Mouse (Mus musculus) heart, embryonic 14.5 days (tissue): Measurements from ENCODE around the gene Il27. TPM values are rescaled to one million over a fixed set of nuclear protein-coding genes. Genes with fewer than 3 reads are reported as not detected.
A peak's percentile ranks its signal among the peaks of the same experiment; 100 is the strongest.

Experiments
- ATAC-seq: fragments of 200-750 bp; cut with Nextera tagmentation; 2 replicates; pipeline ENCODE4 v1.8.0; 2017; ENCODE audit warnings: low read depth, moderate TSS enrichment; ENCODE audit not compliant: insufficient number of reproducible peaks, insufficient read depth, low FRiP score
- H3K27ac ChIP-seq, 2 experiments: fragments of 200-500 bp in 1 of 2; fragments of 300-500 bp in 1 of 2; sonication (generic) in 1 of 2; replicated peaks in 1 of 2; 2 replicates each; pipeline ENCODE4 v1.5.1; 2012 to 2014; ENCODE audit warnings: low read depth in 2 of 2, low read length in 2 of 2, control low read depth in 1 of 2, mild to moderate bottlenecking in 1 of 2, mixed read lengths in 1 of 2; ENCODE audit not compliant: control insufficient read depth in 1 of 2, insufficient read depth in 1 of 2
- H3K27me3 ChIP-seq: fragments of 300-500 bp; sonication (generic); 2 replicates; pipeline ENCODE4 v1.6.1; 2014; ENCODE audit warnings: mild to moderate bottlenecking, low read length, control low read depth; ENCODE audit not compliant: control insufficient read depth, insufficient read depth
- H3K36me3 ChIP-seq: fragments of 300-500 bp; sonication (generic); 2 replicates; pipeline ENCODE4 v1.6.1; 2014; ENCODE audit warnings: mild to moderate bottlenecking, control low read depth, low read length, mixed read lengths; ENCODE audit not compliant: control insufficient read depth, insufficient read depth
- H3K4me1 ChIP-seq, 2 experiments: fragments of 200-500 bp in 1 of 2; fragments of 300-500 bp in 1 of 2; sonication (generic) in 1 of 2; 2 replicates each; pipeline ENCODE4 v1.6.1; 2012 to 2014; ENCODE audit warnings: low read length in 2 of 2, control low read depth in 1 of 2, mixed read lengths in 1 of 2; ENCODE audit not compliant: control insufficient read depth in 2 of 2, insufficient read depth in 2 of 2
- H3K4me2 ChIP-seq: fragments of 300-500 bp; sonication (generic); 2 replicates; pipeline ENCODE4 v1.6.1; 2014; ENCODE audit warnings: mild to moderate bottlenecking, low read length
- H3K4me3 ChIP-seq, 2 experiments: fragments of 200-500 bp in 1 of 2; fragments of 300-500 bp in 1 of 2; sonication (generic) in 1 of 2; 2 replicates each; pipeline ENCODE4 v1.5.1; 2012 to 2014; ENCODE audit warnings: low read length in 2 of 2, mild to moderate bottlenecking in 2 of 2, control low read depth in 1 of 2, low read depth in 1 of 2, moderate library complexity in 1 of 2; ENCODE audit not compliant: control insufficient read depth in 1 of 2, insufficient read depth in 1 of 2
- H3K9ac ChIP-seq: fragments of 300-500 bp; sonication (generic); 2 replicates; pipeline ENCODE4 v1.6.1; 2014; ENCODE audit warnings: mild to moderate bottlenecking, low read length
- H3K9me3 ChIP-seq: fragments of 300-500 bp; sonication (generic); 2 replicates; pipeline ENCODE4 v1.6.1; 2016; ENCODE audit warnings: low read length, control low read depth; ENCODE audit not compliant: control insufficient read depth
- whole genome bisulfite sequencing: fragments of 180-500 bp; shearing (Covaris S2); extraction: QIAGEN DNeasy Blood & Tissue Kit; methylation state at CpG from one replicate; pipeline ENCODE4 v1.1.7; 2014; 5-methylcytosine and 5-hydroxymethylcytosine counted together
- polyA plus RNA-seq: library from polyadenylated mRNA; unstranded; fragments of >200 nt; fragmentation: Nextera tagmentation; extraction: Ambion mirVana; gene quantifications from 2 replicates; pipeline ENCODE4 v1.2.1, GENCODE M21; 2014

Gene Il27
- polyA plus RNA-seq, 1 experiment from 2014 or later, result not detected

DNA sequence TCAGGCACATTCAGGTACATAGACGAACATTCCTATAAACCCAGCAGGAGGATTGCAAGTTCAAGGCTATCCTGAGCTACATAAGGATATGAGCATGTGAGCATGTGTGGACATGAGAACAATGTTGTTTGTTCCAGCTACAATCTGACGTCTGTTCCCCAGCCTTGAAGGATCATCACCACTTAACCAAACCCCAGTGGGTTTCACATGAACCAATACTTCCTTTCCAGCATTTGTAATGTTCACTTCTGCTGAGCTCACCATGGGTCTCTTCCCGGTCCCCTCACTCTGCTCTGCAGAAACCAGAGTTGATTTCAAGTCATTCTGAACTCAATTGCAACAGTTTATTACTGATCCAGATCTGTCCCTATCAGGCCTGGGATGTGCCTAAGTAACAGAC, 7.9 kb upstream of the Il27 start:
- no peak for ATAC-seq
- Histone ChIP-seq H3K27ac (no peak overlapping the region), H3K9ac (no peak overlapping the region), H3K4me1 (no peaks in the 10 kb centered on the region), H3K4me2 (no peak overlapping the region), H3K9me3 (no peaks in the 10 kb centered on the region), H3K27me3 (no peaks in the 10 kb centered on the region), H3K4me3 (no peak overlapping the region), H3K36me3 (no peaks in the 10 kb centered on the region)
- 78% methylated on average over 3 of the region's 3 CpGs for WGBS

DNA sequence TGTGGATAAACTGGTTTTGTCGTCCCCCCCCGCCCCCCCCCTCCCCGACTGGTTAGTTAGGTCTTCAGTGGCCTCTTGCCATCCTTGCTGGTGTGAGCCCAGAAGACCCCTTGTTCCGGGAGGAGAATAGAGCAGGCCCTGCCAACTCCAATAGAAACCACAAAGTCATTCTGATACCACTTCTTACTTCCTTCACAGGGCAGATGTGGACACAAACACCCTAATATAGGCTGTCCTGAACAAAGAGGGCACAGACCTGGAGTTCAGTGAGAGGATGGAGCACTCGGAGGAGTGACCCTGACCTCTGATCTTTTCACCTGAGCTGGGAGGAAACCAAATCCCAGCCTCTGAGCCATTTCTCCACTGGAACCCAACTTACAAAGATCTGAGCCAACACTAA, 7.2 kb upstream of the Il27 start:
- H3K27me3 ChIP-seq, result no peaks in the 10 kb centered on the region
- no peak for ATAC-seq
- H3K36me3 ChIP-seq, result no peaks in the 10 kb centered on the region
- no peak overlapping the region for H3K4me2 ChIP-seq
- H3K27ac ChIP-seq, result no peak overlapping the region
- no peaks in the 10 kb centered on the region for H3K4me1 ChIP-seq
- no peak overlapping the region for H3K4me3 ChIP-seq
- no peaks in the 10 kb centered on the region for H3K9me3 ChIP-seq
- no peak overlapping the region for H3K9ac ChIP-seq
- WGBS, result 41% methylated on average over 5 of the region's 5 CpGs

DNA sequence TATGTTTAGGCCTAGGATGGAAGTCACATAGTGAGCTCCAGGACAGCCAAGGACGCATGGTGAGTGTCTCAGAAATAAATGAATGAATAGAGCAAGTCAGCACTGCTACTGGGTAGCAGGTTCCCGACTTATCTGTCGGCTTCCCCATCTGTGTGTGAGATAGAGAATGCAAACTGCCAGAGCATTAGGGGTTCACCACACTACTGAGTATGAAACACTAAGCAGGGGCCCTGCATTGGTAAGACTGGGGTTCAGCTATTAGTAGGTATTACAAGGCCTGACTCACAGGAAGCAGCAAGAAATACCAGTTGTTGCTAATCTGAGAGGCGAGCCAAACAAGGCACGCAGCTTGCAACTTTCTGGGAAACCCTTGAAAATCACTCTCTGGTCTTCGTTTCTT, 4.2 kb upstream of the Il27 start:
- no peak overlapping the region for H3K9ac ChIP-seq
- H3K27ac ChIP-seq, result no peak overlapping the region
- no peaks in the 10 kb centered on the region for H3K4me1 ChIP-seq
- H3K4me3 ChIP-seq, result no peak overlapping the region
- ATAC-seq, result no peak
- no peak overlapping the region for H3K4me2 ChIP-seq
- H3K9me3 ChIP-seq, result no peaks in the 10 kb centered on the region
- WGBS, result 69% methylated on average over 6 of the region's 6 CpGs
- H3K27me3 ChIP-seq, result 0 out of 2 replicates have a peak, but pooled peaks cover 8% of the 10 kb centered on the region
- H3K36me3 ChIP-seq, result no peaks in the 10 kb centered on the region

DNA sequence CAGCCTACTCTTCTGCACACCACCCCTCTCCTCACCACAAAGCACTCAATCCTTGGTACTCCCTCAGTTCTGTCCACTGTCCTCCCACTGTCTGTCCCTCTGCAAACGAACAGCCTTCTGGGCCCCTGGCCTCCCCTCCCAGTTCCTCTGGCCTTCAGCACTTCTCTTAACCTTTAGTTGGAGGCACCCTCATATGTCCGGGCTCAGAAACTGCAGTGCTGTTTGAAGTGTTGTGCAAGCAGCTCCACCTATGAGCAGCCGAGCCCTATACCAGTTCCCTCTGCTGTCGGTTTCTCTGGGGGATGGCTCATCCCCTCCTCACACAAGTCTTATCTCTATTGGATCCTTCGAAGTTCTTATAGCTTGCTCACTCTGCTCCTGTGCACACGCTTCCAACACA, 1.7 kb upstream of the Il27 start:
- H3K4me1 ChIP-seq, result no peaks in the 10 kb centered on the region
- H3K9ac ChIP-seq, result no peak overlapping the region
- H3K27ac ChIP-seq, result no peak overlapping the region
- WGBS, result 55% methylated on average over 6 of the region's 6 CpGs
- no peak overlapping the region for H3K4me2 ChIP-seq
- H3K27me3 ChIP-seq, result peaks cover 11% of the 10 kb centered on the region; the same call in 1 of the 2 replicates
- H3K9me3 ChIP-seq, result no peaks in the 10 kb centered on the region
- H3K4me3 ChIP-seq, result no peak overlapping the region
- no peak for ATAC-seq
- H3K36me3 ChIP-seq, result no peaks in the 10 kb centered on the region

DNA sequence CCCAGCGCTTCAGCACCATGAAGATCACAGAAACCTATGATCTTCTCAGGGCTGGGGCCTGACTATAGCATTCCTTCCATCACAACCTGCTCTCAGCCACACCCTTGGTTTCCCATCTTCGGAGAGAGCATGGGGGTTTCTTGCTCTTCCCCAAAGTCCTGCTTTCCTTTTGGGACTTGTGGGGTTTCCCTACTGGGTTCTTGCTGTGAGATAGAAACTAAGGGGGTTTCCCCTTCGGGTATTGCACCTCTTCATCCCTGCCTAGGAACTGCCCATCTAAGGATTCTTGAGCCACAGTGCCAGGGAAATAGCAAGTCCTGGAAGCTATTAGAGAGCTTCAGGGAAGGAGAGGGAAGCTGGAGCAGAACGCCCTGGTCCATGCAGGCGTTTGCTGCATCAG, 1.1 kb upstream of the Il27 start:
- no peaks in the 10 kb centered on the region for H3K36me3 ChIP-seq
- no peak overlapping the region for H3K9ac ChIP-seq
- H3K27me3 ChIP-seq, result peaks cover 11% of the 10 kb centered on the region; the same call in 1 of the 2 replicates
- no peak overlapping the region for H3K4me3 ChIP-seq
- no peak for ATAC-seq
- H3K4me1 ChIP-seq, result no peaks in the 10 kb centered on the region
- H3K27ac ChIP-seq, result no peak overlapping the region
- H3K4me2 ChIP-seq, result no peak overlapping the region
- no peaks in the 10 kb centered on the region for H3K9me3 ChIP-seq
- WGBS, result 73% methylated on average over 5 of the region's 5 CpGs

DNA sequence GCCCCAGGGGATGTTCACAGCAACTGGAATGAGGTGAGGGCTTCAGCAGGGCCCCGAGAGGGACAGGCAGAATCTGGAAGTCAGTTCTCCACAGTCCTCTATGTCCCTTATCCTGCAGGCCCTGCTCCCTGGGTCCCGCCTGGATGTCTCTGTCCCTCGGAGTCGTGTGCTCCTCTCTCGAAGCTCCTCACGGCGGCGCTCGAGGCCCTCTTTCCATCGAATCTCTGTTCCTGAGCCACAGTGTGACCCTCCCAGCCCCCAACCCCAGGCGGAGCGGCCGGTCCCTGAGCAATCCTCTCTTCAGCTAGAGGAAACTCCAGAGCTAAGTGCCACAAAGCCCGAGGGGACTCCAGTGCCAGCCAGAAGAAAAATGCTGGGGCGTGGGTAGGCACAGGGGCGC, 7.0 kb downstream of the Il27 start:
- Histone ChIP-seq H3K27me3 (peaks cover 10% of the 10 kb centered on the region), H3K9ac (peak overlapping the region; percentile 44; the same call in 1 of the 2 replicates), H3K4me3 (no peak overlapping the region), H3K4me1 (peaks cover 0 to 3% of the 10 kb centered on the region in 2 experiments; a peak in 3 of 4 replicates), H3K36me3 (no peaks in the 10 kb centered on the region), H3K27ac (no peak overlapping the region), H3K9me3 (no peaks in the 10 kb centered on the region), H3K4me2 (peak overlapping the region; percentile 44)
- 8% methylated on average over 16 of the region's 16 CpGs for WGBS
- no peak for ATAC-seq

DNA sequence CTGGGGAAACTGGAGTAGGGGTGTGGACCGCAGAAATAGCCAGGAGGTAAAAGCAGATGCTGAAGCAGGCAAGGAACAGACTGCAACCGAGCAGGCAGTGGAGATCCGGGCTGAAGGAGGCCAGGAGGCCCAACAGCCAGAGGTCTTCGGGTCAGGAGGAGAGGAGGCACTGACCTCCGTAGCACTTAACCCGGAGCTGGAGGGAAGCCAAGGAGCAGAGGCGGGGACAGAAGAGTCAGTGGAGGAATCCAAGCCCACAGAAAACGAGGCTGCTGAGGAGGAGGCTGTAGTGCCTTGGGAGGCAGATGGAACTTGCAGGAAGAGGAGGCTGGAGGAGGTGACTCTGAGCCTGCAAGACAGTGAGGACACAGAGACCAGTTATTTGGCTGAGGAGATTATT, 7.9 kb downstream of the Il27 start:
- H3K27me3 ChIP-seq, result peaks cover 10% of the 10 kb centered on the region
- H3K9ac ChIP-seq, result no peak overlapping the region
- 47% methylated on average over 8 of the region's 8 CpGs for WGBS
- peaks cover 0 to 7% of the 10 kb centered on the region in 2 experiments for H3K4me1 ChIP-seq
- no peaks in the 10 kb centered on the region for H3K9me3 ChIP-seq
- no peak for ATAC-seq
- no peak overlapping the region for H3K27ac ChIP-seq
- H3K36me3 ChIP-seq, result no peaks in the 10 kb centered on the region
- H3K4me2 ChIP-seq, result no peak overlapping the region
- H3K4me3 ChIP-seq, result no peak overlapping the region

DNA sequence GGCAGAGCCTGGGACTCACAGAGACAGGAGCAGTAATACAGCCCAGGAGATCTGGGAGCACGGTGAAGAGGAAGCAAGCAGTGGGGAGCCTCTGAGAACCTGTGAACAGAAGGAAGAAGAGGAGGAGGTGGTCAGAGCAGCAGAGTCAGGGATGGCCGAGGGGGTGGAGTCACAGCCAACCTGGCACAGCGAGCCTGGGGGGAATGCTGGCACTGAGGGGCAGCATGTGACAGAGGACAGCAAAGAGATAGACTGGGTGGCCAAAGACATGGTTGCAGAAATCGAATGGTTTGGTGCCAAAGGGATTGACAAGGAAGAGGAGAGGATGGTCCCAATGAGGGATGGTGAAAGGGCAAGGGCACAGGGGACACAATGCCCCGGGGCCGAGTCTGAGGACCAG, 9.0 kb downstream of the Il27 start, which contains the start of gene Cln3:
Gene Cln3 (minus strand): TSS at position 101 of the 400 bp plus-strand sequence.
- 72% methylated on average over 6 of the region's 6 CpGs for WGBS
- H3K9ac ChIP-seq, result no peak within 1 kb of the TSS
- H3K4me2 ChIP-seq, result no peak within 1 kb of the TSS
- peaks cover 0 to 7% of the 10 kb centered on the region in 2 experiments for H3K4me1 ChIP-seq
- no peak for ATAC-seq
- no peaks in the 10 kb centered on the region for H3K36me3 ChIP-seq
- H3K27me3 ChIP-seq, result peaks cover 10% of the 10 kb centered on the region
- H3K27ac ChIP-seq, result no peak within 1 kb of the TSS
- no peaks in the 10 kb centered on the region for H3K9me3 ChIP-seq
- no peak within 1 kb of the TSS for H3K4me3 ChIP-seq
